Mouse (Mus musculus): Measurements from ENCODE around the gene Rhox4d.
"Not testable (repeated sequence)": the region's sequence is repeated elsewhere in the genome, so short reads cannot be mapped to it uniquely, and the experiment has no call there.

- not testable (repeated sequence) for TF ChIP-seq CTCF (IDR thresholded peaks at IDR 0.05; ENCODE audit: borderline replicate concordance, extremely low read depth, insufficient read depth, insufficient read length); POLR2A (IDR thresholded peaks at IDR 0.05; ENCODE audit: borderline replicate concordance, extremely low read depth, insufficient read depth, insufficient read length, poor library complexity, severe bottlenecking)
These were observed 34.1 kb upstream of the Rhox4d start, which contains the start of gene Rhox4c for GRCm38 (mm10) chrX:37480037-37480436.

Data from brain, embryonic 14.5 days (tissue).